Mouse (Mus musculus) CH12.LX (cell line): Measurements from ENCODE around the gene Rwdd4a.

Experiments
- CTCF ChIP-seq, 2 experiments: IDR thresholded peaks in 1 of 2; conservative IDR thresholded peaks in 1 of 2; 2 replicates each; pipeline ENCODE4 v1.5.1; 2011 to 2012; ENCODE audit warnings: low read depth in 2 of 2, low read length in 2 of 2, improper control_type of control experiment in 1 of 2, inconsistent platforms in 1 of 2, mild to moderate bottlenecking in 1 of 2, moderate library complexity in 1 of 2
- E2F4 ChIP-seq: IDR thresholded peaks from 2 replicates; pipeline ENCODE4 v1.6.1; 2011; ENCODE audit warnings: low read depth, low read length, improper control_type of control experiment; ENCODE audit not compliant: insufficient replicate concordance
- EP300 ChIP-seq: IDR thresholded peaks from 2 replicates; pipeline ENCODE4 v1.6.1; 2011; ENCODE audit warnings: low read length, improper control_type of control experiment
- IRF4 ChIP-seq: IDR thresholded peaks from 2 replicates; pipeline ENCODE4 v1.6.1; 2014; ENCODE audit warnings: low read depth, mild to moderate bottlenecking, inconsistent platforms, low read length, improper control_type of control experiment
- KAT2A ChIP-seq: IDR thresholded peaks from 2 replicates; pipeline ENCODE4 v1.6.1; 2012; ENCODE audit warnings: low read length, improper control_type of control experiment, inconsistent platforms; ENCODE audit not compliant: insufficient replicate concordance
- MAFK ChIP-seq: IDR thresholded peaks from 2 replicates; pipeline ENCODE4 v1.6.1; 2011; ENCODE audit warnings: low read length, improper control_type of control experiment; ENCODE audit not compliant: insufficient replicate concordance
- NELFE ChIP-seq: IDR thresholded peaks from 2 replicates; pipeline ENCODE4 v1.6.1; 2011; ENCODE audit warnings: low read depth, low read length, improper control_type of control experiment
- NRF1 ChIP-seq: IDR thresholded peaks from 2 replicates; pipeline ENCODE4 v1.6.1; 2014; ENCODE audit warnings: low read depth, mild to moderate bottlenecking, inconsistent platforms, low read length, improper control_type of control experiment, moderate library complexity
- POLR2A ChIP-seq: IDR thresholded peaks from 2 replicates; pipeline ENCODE4 v1.6.1; 2011; ENCODE audit warnings: low read depth, mild to moderate bottlenecking, improper control_type of control experiment, low read length
- RAD21 ChIP-seq: IDR thresholded peaks from 2 replicates; pipeline ENCODE4 v1.6.1; 2011; ENCODE audit warnings: low read depth, mild to moderate bottlenecking, low read length, improper control_type of control experiment, moderate library complexity
- SIN3A ChIP-seq: IDR thresholded peaks from 2 replicates; pipeline ENCODE4 v1.6.1; 2012; ENCODE audit warnings: low read length, improper control_type of control experiment, inconsistent platforms
- SMC3 ChIP-seq: IDR thresholded peaks from 2 replicates; pipeline ENCODE4 v1.6.1; 2011; ENCODE audit warnings: low read depth, low read length, improper control_type of control experiment
- ZMIZ1 ChIP-seq: IDR thresholded peaks from 2 replicates; pipeline ENCODE4 v1.6.1; 2012; ENCODE audit warnings: low read depth, mild to moderate bottlenecking, inconsistent platforms, low read length, improper control_type of control experiment

GRCm38 (mm10) chr8:47495428-47495827, 38.0 kb upstream of the Rwdd4a start:
- TF ChIP-seq NRF1 (no peak), POLR2A (no peak), ZMIZ1 (no peak), NELFE (no peak), KAT2A (no peak), EP300 (no peak), SIN3A (no peak), CTCF (conservative IDR thresholded peaks at IDR 0.05 in 1 of 2, IDR thresholded peaks at IDR 0.05 in 1 of 2; ENCODE audit: low read depth in 2 of 2, low read length in 2 of 2) (no peak), MAFK (no peak), RAD21 (no peak), E2F4 (no peak), IRF4 (no peak), SMC3 (no peak)
